Mouse (Mus musculus): ENCODE measurements around the gene Gm5796.
"Not testable (repeated sequence)": the region's sequence is repeated elsewhere in the genome, so short reads cannot be mapped to it uniquely, and the experiment has no call there.

Gm5796 gene

GRCm38 (mm10) chr14:4023641-4024040 is at the start of gene Gm5796:
Gene Gm5796, plus strand, starts transcription at chr14:4023941.
- not testable (repeated sequence) for H3K36me3 ChIP-seq (ENCODE audit: insufficient read depth, low read length); H3K4me1 ChIP-seq (replicated peaks; ENCODE audit: low read depth, low read length); H3K9me3 ChIP-seq (ENCODE audit: low read length); H3K4me3 ChIP-seq (replicated peaks; ENCODE audit: low read length); H3K27me3 ChIP-seq (ENCODE audit: insufficient read depth, low read length)

DNA sequence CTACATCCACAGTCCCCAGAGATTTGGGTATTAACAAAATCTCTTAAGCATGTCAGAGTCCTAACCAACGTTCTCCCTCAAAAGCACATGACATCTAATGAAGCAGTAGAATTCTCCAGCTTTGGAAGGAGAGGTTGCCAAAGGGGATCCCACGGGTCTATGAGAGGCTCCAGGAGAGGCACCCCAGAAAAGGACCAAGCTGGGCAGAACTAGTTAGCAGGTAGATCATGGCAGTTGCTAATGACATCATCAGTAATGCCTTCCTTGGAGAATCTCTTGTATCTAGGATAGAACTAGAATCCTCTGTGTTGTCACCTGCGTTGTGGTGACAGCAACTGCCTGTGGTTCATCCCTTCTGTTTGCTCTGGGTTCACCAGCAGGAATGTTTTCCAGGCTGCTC is 25.6 kb upstream of the Gm5796 start, which contains the start of gene Gm3099:
Gm3099 (plus strand) TSS at position 301 of the 400 bp plus-strand sequence.
- not testable (repeated sequence) for H3K4me1 ChIP-seq (replicated peaks; ENCODE audit: low read depth, low read length); H3K9me3 ChIP-seq (ENCODE audit: low read length); H3K4me3 ChIP-seq (replicated peaks; ENCODE audit: low read length); H3K27me3 ChIP-seq (ENCODE audit: insufficient read depth, low read length); H3K36me3 ChIP-seq (ENCODE audit: insufficient read depth, low read length)

DNA sequence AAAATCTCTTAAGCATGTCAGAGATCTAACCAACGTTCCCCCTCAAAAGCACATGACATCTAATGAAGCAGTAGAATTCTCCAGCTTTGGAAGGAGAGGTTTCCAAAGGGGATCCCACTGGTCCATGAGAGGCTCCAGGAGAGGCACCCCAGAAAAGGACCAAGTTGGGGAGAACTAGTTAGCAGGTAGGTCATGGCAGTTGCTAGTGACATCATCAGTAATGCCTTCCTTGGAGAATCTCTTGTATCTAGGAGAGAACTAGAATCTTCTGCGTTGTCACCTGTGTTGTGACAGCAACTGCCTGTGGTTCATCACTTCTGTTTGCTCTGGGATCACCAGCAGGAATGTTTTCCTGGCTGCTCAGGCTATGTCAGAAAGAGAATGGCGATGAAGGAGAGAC is 60.1 kb downstream of the Gm5796 start, which contains the start of gene Gm3115:
Gm3115 (plus strand) TSS at position 301 of the 400 bp plus-strand sequence.
- H3K4me3 ChIP-seq (replicated peaks; ENCODE audit: low read length); H3K36me3 ChIP-seq (ENCODE audit: insufficient read depth, low read length); H3K4me1 ChIP-seq (replicated peaks; ENCODE audit: low read depth, low read length); H3K27me3 ChIP-seq (ENCODE audit: insufficient read depth, low read length); H3K9me3 ChIP-seq (ENCODE audit: low read length): not testable (repeated sequence)
